In genomic region chr8:84989810-84990209, GRCm38 (mm10) we compare ENCODE assay signal across 8 mouse cellular contexts. TPM values are rescaled to one million over a fixed set of nuclear protein-coding genes. Genes with fewer than 3 reads are reported as not detected.
DNase-seq lines count a peak whose midpoint lies in the region; ATAC-seq lines count a peak whose summit lies in the region.

No protein-coding gene starts in this region.

- ATAC-seq in intestine, embryonic 14.5 days (replicated peaks; ENCODE audit: low FRiP score, low TSS enrichment, low read depth), result peak; percentile 63
- peak; percentile 55 for ATAC-seq in megakaryocyte progenitor cell, adult 5-6 weeks (replicated peaks; ENCODE audit: poor library complexity)

- 0 out of 2 replicates have a peak, but pooled peaks cover 11% of the 10 kb centered on the region for H3K27me3 ChIP-seq in intestine, embryonic 14.5 days (replicated peaks; ENCODE audit: control insufficient read depth, insufficient read depth, low read length)

- H3K4me1 ChIP-seq in intestine, embryonic 14.5 days (replicated peaks; ENCODE audit: control insufficient read depth, insufficient read depth, low read length), result peaks cover 12% of the 10 kb centered on the region

- H3K36me3 ChIP-seq in intestine, embryonic 14.5 days (ENCODE audit: control insufficient read depth, insufficient read depth, low read length), result no peaks in the 10 kb centered on the region

- H3K4me3 ChIP-seq in intestine, embryonic 14.5 days (ENCODE audit: low read depth, low read length), result peak overlapping the region; percentile 60

- DNase-seq in adrenal gland, adult 18-20 months (ENCODE audit: low spot score in 2 of 2), result peak; percentile 93
- DNase-seq in embryo, embryonic 10.5 days (ENCODE audit: low spot score), result peak; percentile 95
- DNase-seq in gastrocnemius, postnatal 14 days, result peak; percentile 93
- peak; percentile 97 for DNase-seq in intestine, embryonic 14.5 days (ENCODE audit: low spot score)
- peak; percentile 89 to 91 for DNase-seq in left cerebral cortex, postnatal 14 days (ENCODE audit: low spot score in 2 of 2)
- DNase-seq in right cerebral cortex, postnatal 10 days (ENCODE audit: low spot score in 2 of 2), result peak; percentile 92 to 94
- peak; percentile 98 for DNase-seq in urinary bladder, postnatal 14 days (ENCODE audit: low spot score)

- no peaks in the 10 kb centered on the region for H3K9me3 ChIP-seq in intestine, embryonic 14.5 days (ENCODE audit: control insufficient read depth, low read length)

- intact Hi-C loops in gastrocnemius, postnatal 14 days (cut with DNase I; ENCODE audit: low total_unique reads), result no loop called here
- intact Hi-C loops in left cerebral cortex, postnatal 14 days (cut with DNase I), result loop anchor here (1.0 kb wide), 1 partner anchor 14 kb away; no protein-coding TSS in a partner anchor

- peak overlapping the region; percentile 94 for H3K4me2 ChIP-seq in intestine, embryonic 14.5 days (ENCODE audit: low read length)

- peak overlapping the region; percentile 69 for H3K9ac ChIP-seq in intestine, embryonic 14.5 days (ENCODE audit: low read length)

- WGBS in intestine, embryonic 14.5 days, result under 1% methylated on average over 15 of the region's 15 CpGs

- peak overlapping the region; percentile 86 for H3K27ac ChIP-seq in intestine, embryonic 14.5 days (ENCODE audit: low read depth)

RNA-seq across cellular contexts. Expression of gene Hook2, which starts 0.6 kb away (rescaled TPM):
- 1 to 10 TPM; 6.3 to 7.2 TPM for total RNA-seq in adrenal gland, adult 18-20 months (2021)
- 1 to 10 TPM; 1.4 to 1.5 TPM for total RNA-seq in gastrocnemius, postnatal 14 days (2021)
- polyA plus RNA-seq in intestine, embryonic 14.5 days (2014; fragmentation: Nextera tagmentation; extraction: Ambion mirVana), result 36.0 and 40.7 TPM in 2 replicates
- 1 to 10 TPM; 7.5 to 8.1 TPM for total RNA-seq in left cerebral cortex, postnatal 14 days (2021)
- total RNA-seq in megakaryocyte progenitor cell, adult 5-6 weeks (2015), result 1.9 and 3.8 TPM in 2 replicates
- 7.2 and 8.5 TPM in 2 replicates for total RNA-seq in megakaryocyte progenitor cell, adult 5-6 weeks (2017)

RNA-seq across cellular contexts. Expression of gene Junb, which starts 11.3 kb away (rescaled TPM):
- total RNA-seq in adrenal gland, adult 18-20 months (2021), result 10 to 100 TPM; 27.1 to 28.5 TPM
- 1 to 10 TPM; 6.2 to 6.3 TPM for total RNA-seq in gastrocnemius, postnatal 14 days (2021)
- polyA plus RNA-seq in intestine, embryonic 14.5 days (2014; fragmentation: Nextera tagmentation; extraction: Ambion mirVana), result 14.4 and 17.2 TPM in 2 replicates
- 10 to 100 TPM; 51.5 to 65.4 TPM for total RNA-seq in left cerebral cortex, postnatal 14 days (2021)
- total RNA-seq in megakaryocyte progenitor cell, adult 5-6 weeks (2015), result 14.7 and 26.1 TPM in 2 replicates
- 38.9 and 57.5 TPM in 2 replicates for total RNA-seq in megakaryocyte progenitor cell, adult 5-6 weeks (2017)

RNA-seq across cellular contexts. Expression of gene Rnaseh2a, which starts 20.2 kb away (rescaled TPM):
- total RNA-seq in adrenal gland, adult 18-20 months (2021), result 100 to 1,000 TPM in 1 of 2 experiments, 10 to 100 TPM in 1; 80.9 to 131 TPM
- total RNA-seq in gastrocnemius, postnatal 14 days (2021), result 10 to 100 TPM; 22.6 to 28.4 TPM
- polyA plus RNA-seq in intestine, embryonic 14.5 days (2014; fragmentation: Nextera tagmentation; extraction: Ambion mirVana), result 132 and 141 TPM in 2 replicates
- total RNA-seq in left cerebral cortex, postnatal 14 days (2021), result 10 to 100 TPM; 38.1 to 52.0 TPM
- total RNA-seq in megakaryocyte progenitor cell, adult 5-6 weeks (2015), result 136 and 178 TPM in 2 replicates
- 109 and 162 TPM in 2 replicates for total RNA-seq in megakaryocyte progenitor cell, adult 5-6 weeks (2017)

RNA-seq across cellular contexts. Expression of gene Prdx2, which starts 20.4 kb away (rescaled TPM):
- total RNA-seq in adrenal gland, adult 18-20 months (2021), result 100 to 1,000 TPM; 740 to 761 TPM
- total RNA-seq in gastrocnemius, postnatal 14 days (2021), result 100 to 1,000 TPM; 224 to 248 TPM
- polyA plus RNA-seq in intestine, embryonic 14.5 days (2014; fragmentation: Nextera tagmentation; extraction: Ambion mirVana), result 771 and 821 TPM in 2 replicates
- total RNA-seq in left cerebral cortex, postnatal 14 days (2021), result 100 to 1,000 TPM; 402 to 429 TPM
- 266 and 310 TPM in 2 replicates for total RNA-seq in megakaryocyte progenitor cell, adult 5-6 weeks (2015)
- total RNA-seq in megakaryocyte progenitor cell, adult 5-6 weeks (2017), result 340 and 388 TPM in 2 replicates

RNA-seq across cellular contexts. Expression of gene Gm49661, which starts 20.6 kb away (rescaled TPM):
- total RNA-seq in adrenal gland, adult 18-20 months (2021), result 1 to 10 TPM; 1.9 TPM
- not detected for total RNA-seq in gastrocnemius, postnatal 14 days (2021)
- polyA plus RNA-seq in intestine, embryonic 14.5 days (2014; fragmentation: Nextera tagmentation; extraction: Ambion mirVana), result not detected in 2 replicates
- not detected for total RNA-seq in left cerebral cortex, postnatal 14 days (2021)
- total RNA-seq in megakaryocyte progenitor cell, adult 5-6 weeks (2015), result not detected in 2 replicates
- total RNA-seq in megakaryocyte progenitor cell, adult 5-6 weeks (2017), result not detected in 2 replicates

Comparison
In these comparisons a context has a peak if more than half of its experiments do, and no peak if none do; other contexts are left out.
1. Peak in every context shown above with its lines: DNase-seq, ATAC-seq, H3K4me3 ChIP-seq and H3K27ac ChIP-seq.